Mouse (Mus musculus) MEL (cell line): ENCODE measurements around the gene Mex3a.
"Not testable (repeated sequence)": the region's sequence is repeated elsewhere in the genome, so short reads cannot be mapped to it uniquely, and the experiment has no call there.

Source experiments
- CTCF ChIP-seq, 3 experiments: IDR thresholded peaks in 2 of 3; conservative IDR thresholded peaks in 1 of 3; 2 replicates each; pipeline ENCODE4 v1.5.1; 2011 to 2012; ENCODE audit warnings: low read length in 3 of 3, low read depth in 2 of 3, mild to moderate bottlenecking in 2 of 3, improper control_type of control experiment in 1 of 3, inconsistent platforms in 1 of 3, mixed read lengths in 1 of 3, moderate library complexity in 1 of 3; ENCODE audit not compliant: control insufficient read depth in 1 of 3, insufficient read depth in 1 of 3, poor library complexity in 1 of 3, severe bottlenecking in 1 of 3
- EP300 ChIP-seq, 2 experiments: IDR thresholded peaks; 2 replicates each; pipeline ENCODE4 v1.6.1; 2011; ENCODE audit warnings: improper control_type of control experiment in 2 of 2, low read length in 2 of 2, low read depth in 1 of 2, mild to moderate bottlenecking in 1 of 2
- JUND ChIP-seq: IDR thresholded peaks from 2 replicates; pipeline ENCODE4 v1.6.1; 2011; ENCODE audit warnings: low read depth, mild to moderate bottlenecking, improper control_type of control experiment, low read length
- MAX ChIP-seq: IDR thresholded peaks from 2 replicates; pipeline ENCODE4 v1.6.1; 2011; ENCODE audit warnings: low read length, improper control_type of control experiment
- MYC ChIP-seq: IDR thresholded peaks from 2 replicates; pipeline ENCODE4 v1.6.1; 2011; ENCODE audit warnings: low read depth, mild to moderate bottlenecking, low read length, improper control_type of control experiment, moderate library complexity
- NELFE ChIP-seq: IDR thresholded peaks from 2 replicates; pipeline ENCODE4 v1.6.1; 2011; ENCODE audit warnings: low read depth, low read length, improper control_type of control experiment
- POLR2A ChIP-seq, 2 experiments: IDR thresholded peaks; 2 replicates each; pipeline ENCODE4 v1.6.1; 2011 to 2012; ENCODE audit warnings: low read length in 2 of 2, mild to moderate bottlenecking in 2 of 2, control low read depth in 1 of 2, improper control_type of control experiment in 1 of 2, low read depth in 1 of 2, moderate library complexity in 1 of 2; ENCODE audit not compliant: control insufficient read depth in 1 of 2, insufficient read depth in 1 of 2, poor library complexity in 1 of 2
- POLR2AphosphoS2 ChIP-seq: IDR thresholded peaks from 2 replicates; pipeline ENCODE4 v1.6.1; 2011; ENCODE audit warnings: low read length, improper control_type of control experiment

- TF ChIP-seq CTCF (IDR thresholded peaks at IDR 0.05 in 2 of 3, conservative IDR thresholded peaks at IDR 0.05 in 1 of 3; ENCODE audit: control insufficient read depth in 1 of 3, insufficient read depth in 1 of 3, low read depth in 2 of 3, low read length in 3 of 3, poor library complexity in 1 of 3, severe bottlenecking in 1 of 3); MYC; MAX; POLR2A (IDR thresholded peaks at IDR 0.05; ENCODE audit: control insufficient read depth in 1 of 2, insufficient read depth in 1 of 2, low read depth in 1 of 2, low read length in 2 of 2, poor library complexity in 1 of 2); EP300 (IDR thresholded peaks at IDR 0.05; ENCODE audit: low read depth in 1 of 2, low read length in 2 of 2); JUND; NELFE; POLR2AphosphoS2: not testable (repeated sequence)
These were observed 45.7 kb downstream of the Mex3a start for GRCm38 (mm10) chr3:88577846-88578245.
